Comparison of ENCODE assay signal across 8 mouse cellular contexts in genomic region chr17:15375701-15376493, GRCm38 (mm10). TPM values are rescaled to one million over a fixed set of nuclear protein-coding genes. Genes with fewer than 3 reads are reported as not detected.
DNase-seq lines count a peak whose midpoint lies in the region; ATAC-seq and TF ChIP-seq lines count a peak whose summit lies in the region.

No protein-coding gene starts in this region.

- H3K4me2 ChIP-seq in heart, embryonic 16.5 days (ENCODE audit: low read depth, low read length): peak overlapping the region; percentile 100
- H3K4me2 ChIP-seq in liver, embryonic 16.5 days (ENCODE audit: low read depth, low read length): peak overlapping the region; percentile 65

- DNase-seq in CD4-positive, CD25-positive, alpha-beta regulatory T cell, adult 2 months (ENCODE audit: low read depth, low spot score): peak; percentile 35
- peak; percentile 74 for DNase-seq in adrenal gland, postnatal 25 days
- DNase-seq in kidney, postnatal 10 days: peak; percentile 86
- peak; percentile 85 for DNase-seq in neural tube, embryonic 10.5 days (ENCODE audit: extremely low spot score, low spot score)
- DNase-seq in testis, postnatal 14 days (ENCODE audit: low spot score): peak; percentile 33

- H3K4me1 ChIP-seq in embryonic fibroblast, embryonic 13.5 days (ENCODE audit: control insufficient read depth, insufficient read depth, low read length): peaks cover 3% of the 10 kb centered on the region; the same call in 1 of the 2 replicates
- H3K4me1 ChIP-seq in heart, embryonic 16.5 days (ENCODE audit: control insufficient read depth, insufficient read depth, low read length): peaks cover 31% of the 10 kb centered on the region
- no peaks in the 10 kb centered on the region; the same call in 1 of the 2 replicates for H3K4me1 ChIP-seq in liver, embryonic 16.5 days (ENCODE audit: control insufficient read depth, low read depth, low read length)

- no peak for TF ChIP-seq CTCF in embryonic fibroblast, embryonic 13.5 days (IDR thresholded peaks at IDR 0.05; ENCODE audit: borderline replicate concordance, insufficient read depth, low read length)

- H3K27me3 ChIP-seq in heart, embryonic 16.5 days (ENCODE audit: control insufficient read depth, insufficient read depth, low read length): peaks cover 63% of the 10 kb centered on the region
- peaks cover 79% of the 10 kb centered on the region for H3K27me3 ChIP-seq in liver, embryonic 16.5 days (ENCODE audit: control insufficient read depth, insufficient read depth, low read depth, low read length)

- TF ChIP-seq POLR2A in embryonic fibroblast, embryonic 13.5 days (IDR thresholded peaks at IDR 0.05; ENCODE audit: low read depth, low read length): no peak

- WGBS in heart, embryonic 16.5 days: under 1% methylated on average over 66 of the region's 69 CpGs
- WGBS in liver, embryonic 16.5 days (ENCODE audit: insufficient replicate concordance): under 1% methylated on average over 67 of the region's 69 CpGs

- H3K27ac ChIP-seq in embryonic fibroblast, embryonic 13.5 days (ENCODE audit: insufficient read depth, low read length): no peak overlapping the region
- peak overlapping the region; percentile 45 for H3K27ac ChIP-seq in heart, embryonic 16.5 days (ENCODE audit: low read length)
- peak overlapping the region; percentile 69 for H3K27ac ChIP-seq in liver, embryonic 16.5 days (ENCODE audit: low read length)

- H3K9me3 ChIP-seq in heart, embryonic 16.5 days (replicated peaks; ENCODE audit: control insufficient read depth, low read length): no peaks in the 10 kb centered on the region
- H3K9me3 ChIP-seq in liver, embryonic 16.5 days (replicated peaks; ENCODE audit: control insufficient read depth, low read length): no peaks in the 10 kb centered on the region

- peak overlapping the region; percentile 62 for H3K4me3 ChIP-seq in embryonic fibroblast, embryonic 13.5 days (ENCODE audit: insufficient read depth, low read length)
- H3K4me3 ChIP-seq in heart, embryonic 16.5 days (ENCODE audit: low read length): peak overlapping the region; percentile 66
- peak overlapping the region; percentile 59 for H3K4me3 ChIP-seq in liver, embryonic 16.5 days (ENCODE audit: low read depth, low read length)

- ATAC-seq in heart, embryonic 16.5 days (replicated peaks; ENCODE audit: extremely low read depth, insufficient read depth, low FRiP score): peak; percentile 53
- ATAC-seq in liver, embryonic 16.5 days (ENCODE audit: low read depth): peak; percentile 75

- peak overlapping the region; percentile 75 for H3K9ac ChIP-seq in heart, embryonic 16.5 days (ENCODE audit: low read length)
- H3K9ac ChIP-seq in liver, embryonic 16.5 days (ENCODE audit: low read depth, low read length): peak overlapping the region; percentile 38; the same call in 1 of the 2 replicates

- no peaks in the 10 kb centered on the region for H3K36me3 ChIP-seq in heart, embryonic 16.5 days (ENCODE audit: control insufficient read depth, insufficient read depth)
- H3K36me3 ChIP-seq in liver, embryonic 16.5 days (ENCODE audit: control insufficient read depth, insufficient read depth): no peaks in the 10 kb centered on the region

RNA-seq across cellular contexts. Expression of gene Dll1, which starts 0.8 kb away (rescaled TPM):
- 5.9 and 6.7 TPM in 2 replicates for total RNA-seq in adrenal gland, postnatal 25 days (2021)
- polyA plus RNA-seq in embryonic fibroblast, embryonic 13.5 days (2011; ENCODE audit: insufficient read length, low read depth, missing spikeins): 0.40 and 0.97 TPM in 2 replicates
- 4.3 and 5.6 TPM in 2 replicates for polyA plus RNA-seq in heart, embryonic 16.5 days (2015; fragmentation: Nextera tagmentation; extraction: Ambion mirVana)
- polyA plus RNA-seq in liver, embryonic 16.5 days (2015; fragmentation: Nextera tagmentation; extraction: Ambion mirVana): 0.99 and 1.2 TPM in 2 replicates

RNA-seq across cellular contexts. Expression of gene Fam120b, which starts 20.1 kb away (rescaled TPM):
- 20.6 and 27.4 TPM in 2 replicates for total RNA-seq in adrenal gland, postnatal 25 days (2021)
- polyA plus RNA-seq in embryonic fibroblast, embryonic 13.5 days (2011; ENCODE audit: insufficient read length, low read depth, missing spikeins): 25.2 and 25.3 TPM in 2 replicates
- 16.6 and 18.1 TPM in 2 replicates for polyA plus RNA-seq in heart, embryonic 16.5 days (2015; fragmentation: Nextera tagmentation; extraction: Ambion mirVana)
- 7.8 and 8.0 TPM in 2 replicates for polyA plus RNA-seq in liver, embryonic 16.5 days (2015; fragmentation: Nextera tagmentation; extraction: Ambion mirVana)

Comparison
In these comparisons a context has a peak if more than half of its experiments do, and no peak if none do; other contexts are left out.
1. DNase-seq: peak in every context shown above with its lines; median percentile 86 in kidney, postnatal 10 days; 85 in neural tube, embryonic 10.5 days; 74 in adrenal gland, postnatal 25 days; 35 in CD4-positive, CD25-positive, alpha-beta regulatory T cell, adult 2 months; 33 in testis, postnatal 14 days.